Mouse (Mus musculus): ENCODE data around the gene Gm21679. TPM values are rescaled to one million over a fixed set of nuclear protein-coding genes. Genes with fewer than 3 reads are reported as not detected.
"Not testable (repeated sequence)": the region's sequence is repeated elsewhere in the genome, so short reads cannot be mapped to it uniquely, and the experiment has no call there.

The Gm21679 gene
- not detected in 2 replicates for polyA plus RNA-seq (2012)

GRCm38 (mm10) chrY:29683270-29683669, at the start of gene Gm21679:
TSS of gene Gm21679 (minus strand) at chrY:29683370.
- TF ChIP-seq GATA1 (IDR thresholded peaks at IDR 0.05; ENCODE audit: low read length): not testable (repeated sequence)
